Mouse (Mus musculus) limb, embryonic 13.5 days (tissue): ENCODE results near the gene Sh2d1b2. TPM values are rescaled to one million over a fixed set of nuclear protein-coding genes. Genes with fewer than 3 reads are reported as not detected.
A peak's percentile ranks its signal among the peaks of the same experiment; 100 is the strongest.
"Not testable (repeated sequence)": the region's sequence is repeated elsewhere in the genome, so short reads cannot be mapped to it uniquely, and the experiment has no call there.

Experiments used
- ATAC-seq: fragments of 200-750 bp; cut with Nextera tagmentation; 2 replicates; pipeline ENCODE4 v1.8.0; 2017; ENCODE audit warnings: low read depth, moderate number of reproducible peaks, moderate TSS enrichment; ENCODE audit not compliant: low FRiP score
- H3K27ac ChIP-seq: fragments of 300-500 bp; sonication (generic); 2 replicates; pipeline ENCODE4 v1.5.1; 2015; ENCODE audit warnings: inconsistent platforms, mild to moderate bottlenecking, moderate library complexity
- H3K27me3 ChIP-seq: fragments of 300-500 bp; sonication (generic); 2 replicates; pipeline ENCODE4 v1.6.1; 2015; ENCODE audit warnings: mild to moderate bottlenecking, inconsistent platforms
- H3K36me3 ChIP-seq: fragments of 300-500 bp; sonication (generic); 2 replicates; pipeline ENCODE4 v1.6.1; 2015; ENCODE audit warnings: inconsistent platforms, mild to moderate bottlenecking, moderate library complexity
- H3K4me1 ChIP-seq: fragments of 300-500 bp; sonication (generic); 2 replicates; pipeline ENCODE4 v1.6.1; 2015; ENCODE audit warnings: inconsistent platforms
- H3K4me2 ChIP-seq: fragments of 300-500 bp; sonication (generic); replicated peaks from 2 replicates; pipeline ENCODE4 v1.6.1; 2015; ENCODE audit warnings: inconsistent platforms, mild to moderate bottlenecking, moderate library complexity
- H3K4me3 ChIP-seq: fragments of 300-500 bp; sonication (generic); 2 replicates; pipeline ENCODE4 v1.5.1; 2015; ENCODE audit warnings: moderate library complexity, mild to moderate bottlenecking, inconsistent platforms
- H3K9ac ChIP-seq: fragments of 300-500 bp; sonication (generic); 2 replicates; pipeline ENCODE4 v1.6.1; 2015; ENCODE audit warnings: mild to moderate bottlenecking, inconsistent platforms
- H3K9me3 ChIP-seq: fragments of 300-500 bp; sonication (generic); 2 replicates; pipeline ENCODE4 v1.6.1; 2016; ENCODE audit warnings: inconsistent platforms
- WGBS: fragments of 180-500 bp; shearing (Covaris S2); methylation state at CpG from one replicate; pipeline ENCODE4 v1.1.7; 2015; 5-methylcytosine and 5-hydroxymethylcytosine counted together
- polyA plus RNA-seq: library from polyadenylated mRNA; unstranded; fragments of >200 nt; fragmentation: Nextera tagmentation; extraction: Ambion mirVana; gene quantifications from 2 replicates; pipeline ENCODE4 v1.2.1, GENCODE M21; 2015

The Sh2d1b2 gene
- polyA plus RNA-seq, result 0.05 TPM in 1 of 2 replicates, not detected in the other

DNA sequence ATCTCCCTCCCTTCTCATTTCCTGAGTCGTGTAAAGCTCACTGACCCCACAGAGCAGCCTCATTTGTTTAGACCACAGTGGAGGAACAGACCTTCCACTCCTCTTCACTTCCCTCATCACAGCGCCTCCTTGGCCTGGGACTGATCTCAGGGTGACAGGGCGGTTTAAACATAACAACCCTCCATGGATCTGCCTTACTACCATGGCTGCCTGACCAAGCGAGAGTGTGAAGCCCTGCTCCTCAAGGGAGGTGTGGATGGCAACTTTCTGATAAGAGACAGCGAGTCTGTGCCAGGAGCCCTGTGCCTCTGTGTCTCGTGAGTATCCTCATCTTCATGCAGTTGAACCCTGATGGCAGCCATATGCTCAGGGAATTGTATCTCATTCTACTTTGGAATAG lies at the start of gene Sh2d1b2:
Gene Sh2d1b2 (plus strand): TSS at position 62 of the 400 bp plus-strand sequence.
- not testable (repeated sequence) for H3K4me3 ChIP-seq, H3K4me2 ChIP-seq, H3K27ac ChIP-seq, H3K36me3 ChIP-seq, H3K9ac ChIP-seq, H3K4me1 ChIP-seq, H3K9me3 ChIP-seq, H3K27me3 ChIP-seq, ATAC-seq
- WGBS, result 70% methylated on average over 6 of the region's 6 CpGs

DNA sequence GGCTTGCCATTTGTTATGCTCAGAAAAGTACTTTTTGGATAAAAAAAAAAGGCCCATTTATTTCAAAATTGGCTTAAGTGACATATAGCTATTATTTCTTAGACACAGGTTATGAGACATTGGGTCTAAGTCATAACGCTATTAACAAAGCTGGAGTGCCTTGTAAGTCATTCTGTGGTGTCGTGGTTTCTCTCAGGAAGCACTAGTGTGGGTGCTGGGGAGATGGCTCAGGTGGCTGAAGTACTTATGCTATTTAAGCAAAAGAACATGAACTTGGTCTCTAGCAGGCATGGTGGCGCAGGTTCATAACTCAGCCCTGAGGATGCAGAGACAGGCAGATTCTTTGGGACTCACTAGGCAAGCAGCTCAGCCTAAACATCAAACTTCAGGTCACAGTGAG lies 47.4 kb upstream of the Sh2d1b2 start:
- Histone ChIP-seq H3K27me3 (no peaks in the 10 kb centered on the region), H3K9ac (no peak overlapping the region), H3K36me3 (no peaks in the 10 kb centered on the region), H3K4me2 (no peak overlapping the region), H3K4me1 (no peaks in the 10 kb centered on the region), H3K27ac (no peak overlapping the region), H3K4me3 (no peak overlapping the region), H3K9me3 (no peaks in the 10 kb centered on the region)
- 88% methylated on average over 3 of the region's 3 CpGs for WGBS
- no peak for ATAC-seq

DNA sequence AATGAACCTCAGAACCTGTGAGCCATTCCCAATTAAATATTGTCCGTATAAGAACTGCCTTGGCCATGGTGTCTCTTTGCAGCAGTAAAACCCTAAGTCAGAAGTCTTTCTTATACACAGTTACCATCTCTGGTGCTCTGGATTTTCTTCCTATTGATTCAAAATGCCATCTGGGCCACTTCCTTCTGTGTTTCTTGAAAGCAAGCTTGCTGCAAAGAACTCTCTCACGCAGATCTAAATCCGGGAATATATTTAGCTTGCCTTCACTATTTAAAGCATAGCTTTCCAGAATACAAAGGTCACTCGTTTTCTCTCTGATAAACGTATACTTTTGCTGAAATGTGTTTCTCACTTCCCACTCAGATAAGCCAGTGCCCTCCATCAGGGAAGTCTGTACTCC lies 46.0 kb upstream of the Sh2d1b2 start:
- H3K36me3 ChIP-seq, result peaks cover 5% of the 10 kb centered on the region; the same call in 1 of the 2 replicates
- H3K9ac ChIP-seq, result no peak overlapping the region
- H3K4me2 ChIP-seq, result no peak overlapping the region
- ATAC-seq, result no peak
- no peaks in the 10 kb centered on the region for H3K9me3 ChIP-seq
- no peak overlapping the region for H3K4me3 ChIP-seq
- 83% methylated on average over 5 of the region's 5 CpGs for WGBS
- H3K27ac ChIP-seq, result no peak overlapping the region
- no peaks in the 10 kb centered on the region for H3K4me1 ChIP-seq
- no peaks in the 10 kb centered on the region for H3K27me3 ChIP-seq

DNA sequence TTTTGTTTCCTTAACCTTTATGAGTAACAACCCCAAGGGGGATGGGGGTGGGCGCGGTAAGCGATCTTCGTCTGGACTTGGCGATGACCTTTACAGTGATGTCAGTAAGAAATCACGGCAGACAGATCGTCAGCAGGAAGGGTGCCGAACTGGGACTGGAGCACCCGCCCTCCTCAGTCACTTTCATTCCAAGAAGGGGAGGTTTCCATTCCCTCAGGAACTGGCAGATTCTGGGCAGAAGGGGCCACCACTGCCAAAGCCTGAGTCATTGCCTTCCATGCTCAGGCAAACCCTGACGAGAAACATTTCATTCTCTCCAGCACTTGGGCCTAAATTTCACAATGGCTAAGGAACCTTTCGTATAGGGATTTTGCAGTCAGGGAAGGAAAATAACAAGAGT lies 43.9 kb upstream of the Sh2d1b2 start:
- no peak overlapping the region for H3K27ac ChIP-seq
- no peaks in the 10 kb centered on the region for H3K9me3 ChIP-seq
- no peak overlapping the region for H3K9ac ChIP-seq
- H3K36me3 ChIP-seq, result peaks cover 20% of the 10 kb centered on the region
- no peaks in the 10 kb centered on the region for H3K27me3 ChIP-seq
- ATAC-seq, result no peak
- WGBS, result 70% methylated on average over 11 of the region's 11 CpGs
- no peak overlapping the region for H3K4me2 ChIP-seq
- H3K4me3 ChIP-seq, result no peak overlapping the region
- no peaks in the 10 kb centered on the region for H3K4me1 ChIP-seq

DNA sequence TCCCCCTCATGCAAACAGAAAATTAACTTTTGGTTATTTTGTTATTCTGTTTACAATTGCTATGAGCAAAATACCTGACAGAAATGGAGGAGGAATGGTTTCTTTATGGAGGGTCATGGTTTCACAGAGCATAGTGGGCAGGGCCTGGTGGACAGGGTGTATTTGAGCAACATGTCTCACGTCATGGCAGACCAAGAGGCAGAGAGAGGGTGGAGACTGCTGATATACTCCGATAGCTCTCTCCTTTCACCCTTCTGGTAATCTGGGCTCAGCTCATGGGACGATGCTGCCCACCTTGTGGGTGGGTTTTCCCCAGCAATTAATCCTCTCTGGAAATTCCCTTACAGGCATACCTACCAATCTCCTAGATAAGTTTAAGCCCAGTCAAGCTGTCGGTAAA lies 42.3 kb upstream of the Sh2d1b2 start:
- H3K4me2 ChIP-seq, result no peak overlapping the region
- H3K36me3 ChIP-seq, result peaks cover 36% of the 10 kb centered on the region
- H3K9me3 ChIP-seq, result no peaks in the 10 kb centered on the region
- WGBS, result 73% methylated on average over 4 of the region's 4 CpGs
- H3K9ac ChIP-seq, result no peak overlapping the region
- H3K4me1 ChIP-seq, result no peaks in the 10 kb centered on the region
- H3K4me3 ChIP-seq, result no peak overlapping the region
- no peaks in the 10 kb centered on the region for H3K27me3 ChIP-seq
- ATAC-seq, result no peak
- no peak overlapping the region for H3K27ac ChIP-seq

DNA sequence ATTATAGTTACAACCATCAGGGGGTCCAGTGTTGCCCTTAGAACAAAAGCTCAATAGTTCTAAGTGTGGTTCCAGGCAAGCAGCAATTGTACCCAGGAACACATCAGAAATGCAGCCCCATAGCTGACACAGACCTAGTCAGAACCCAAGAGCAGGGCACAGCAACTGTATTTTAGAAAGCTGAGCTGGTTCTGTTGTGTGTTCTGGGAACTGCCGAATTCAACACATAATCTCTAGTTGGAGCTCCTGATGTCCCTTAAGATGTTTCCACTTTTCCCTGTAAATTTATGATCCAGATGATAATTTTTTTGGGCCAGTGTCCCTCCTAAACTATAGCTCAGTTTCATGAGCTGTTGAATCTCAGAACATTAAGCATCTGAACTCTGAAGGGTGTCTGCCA lies 40.6 kb upstream of the Sh2d1b2 start:
- no peaks in the 10 kb centered on the region for H3K9me3 ChIP-seq
- no peaks in the 10 kb centered on the region for H3K27me3 ChIP-seq
- WGBS, result 90% methylated on average over 1 of the region's 1 CpGs
- no peak for ATAC-seq
- H3K4me2 ChIP-seq, result no peak overlapping the region
- no peak overlapping the region for H3K9ac ChIP-seq
- no peak overlapping the region for H3K4me3 ChIP-seq
- peaks cover 53% of the 10 kb centered on the region for H3K36me3 ChIP-seq
- no peaks in the 10 kb centered on the region for H3K4me1 ChIP-seq
- no peak overlapping the region for H3K27ac ChIP-seq

DNA sequence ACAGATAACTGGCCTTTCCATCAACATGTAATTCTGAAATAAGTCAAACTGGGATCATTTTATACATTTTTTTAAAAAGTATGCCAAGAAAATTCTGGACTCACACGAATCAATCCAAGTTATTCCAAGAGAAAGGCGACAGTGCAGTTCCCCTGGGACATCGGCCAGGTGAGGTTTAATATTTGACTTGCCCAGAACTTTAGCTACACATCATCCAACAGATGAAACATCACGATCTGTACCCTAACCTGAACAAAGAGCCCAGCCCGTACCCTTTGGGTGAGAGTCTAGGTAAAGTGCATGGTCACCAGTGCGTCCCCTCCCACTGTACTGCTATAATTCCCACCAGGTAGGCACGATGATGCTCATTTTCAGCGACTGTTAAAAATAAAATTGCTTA lies 36.3 kb upstream of the Sh2d1b2 start:
- no peaks in the 10 kb centered on the region for H3K9me3 ChIP-seq
- ATAC-seq, result no peak
- no peak overlapping the region for H3K4me3 ChIP-seq
- H3K9ac ChIP-seq, result no peak overlapping the region
- WGBS, result 89% methylated on average over 8 of the region's 8 CpGs
- no peak overlapping the region for H3K27ac ChIP-seq
- H3K4me1 ChIP-seq, result no peaks in the 10 kb centered on the region
- H3K27me3 ChIP-seq, result no peaks in the 10 kb centered on the region
- H3K4me2 ChIP-seq, result no peak overlapping the region
- H3K36me3 ChIP-seq, result peaks cover 88% of the 10 kb centered on the region

DNA sequence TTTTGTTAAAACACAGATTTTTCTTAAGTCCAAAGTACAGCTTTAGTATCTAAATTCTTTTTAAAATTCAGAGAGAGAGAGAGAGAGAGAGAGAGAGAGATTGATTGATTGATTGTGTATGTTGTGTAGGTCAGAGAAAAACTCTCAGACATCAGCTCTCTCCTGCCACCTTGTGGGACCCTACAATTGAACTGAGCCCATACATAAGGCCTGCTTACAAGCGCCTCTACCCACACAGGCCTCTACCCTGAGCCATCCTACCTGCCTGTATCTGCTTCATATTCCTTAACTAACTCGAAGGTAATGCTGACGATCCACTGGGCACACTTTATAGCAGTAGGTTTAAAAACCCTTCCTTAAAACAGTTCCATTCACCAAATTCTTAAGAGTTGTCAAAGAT lies 32.2 kb upstream of the Sh2d1b2 start:
- no peak for ATAC-seq
- 84% methylated on average over 3 of the region's 3 CpGs for WGBS
- Histone ChIP-seq H3K4me3 (no peak overlapping the region), H3K9me3 (no peaks in the 10 kb centered on the region), H3K4me1 (no peaks in the 10 kb centered on the region), H3K4me2 (no peak overlapping the region), H3K9ac (no peak overlapping the region), H3K27ac (no peak overlapping the region), H3K36me3 (peaks cover 83% of the 10 kb centered on the region), H3K27me3 (no peaks in the 10 kb centered on the region)

DNA sequence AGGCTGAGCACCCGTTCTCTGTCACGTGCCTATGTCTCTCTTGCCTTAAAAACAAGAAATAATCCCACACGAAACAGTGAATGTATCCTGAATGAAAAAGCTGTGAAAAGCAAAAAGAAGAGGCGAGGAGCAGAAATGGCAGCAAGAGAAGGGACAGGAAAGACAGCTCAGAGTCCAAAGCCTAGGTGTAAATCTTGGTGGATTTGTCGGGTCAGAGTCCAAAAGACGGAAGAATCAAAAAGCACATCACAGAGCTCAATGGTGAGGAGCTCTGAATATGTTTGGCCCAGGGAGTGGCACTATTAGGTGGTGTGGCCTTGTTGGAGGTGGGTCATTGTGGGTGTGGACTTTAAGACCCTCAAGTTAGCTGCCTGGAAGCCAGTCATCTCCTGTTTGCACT lies 26.2 kb upstream of the Sh2d1b2 start:
- 92% methylated on average over 6 of the region's 6 CpGs for WGBS
- Histone ChIP-seq H3K9ac (no peak overlapping the region), H3K36me3 (peaks cover 86% of the 10 kb centered on the region), H3K4me1 (no peaks in the 10 kb centered on the region), H3K27ac (no peak overlapping the region), H3K4me2 (no peak overlapping the region), H3K27me3 (no peaks in the 10 kb centered on the region), H3K4me3 (no peak overlapping the region), H3K9me3 (no peaks in the 10 kb centered on the region)
- ATAC-seq, result no peak

DNA sequence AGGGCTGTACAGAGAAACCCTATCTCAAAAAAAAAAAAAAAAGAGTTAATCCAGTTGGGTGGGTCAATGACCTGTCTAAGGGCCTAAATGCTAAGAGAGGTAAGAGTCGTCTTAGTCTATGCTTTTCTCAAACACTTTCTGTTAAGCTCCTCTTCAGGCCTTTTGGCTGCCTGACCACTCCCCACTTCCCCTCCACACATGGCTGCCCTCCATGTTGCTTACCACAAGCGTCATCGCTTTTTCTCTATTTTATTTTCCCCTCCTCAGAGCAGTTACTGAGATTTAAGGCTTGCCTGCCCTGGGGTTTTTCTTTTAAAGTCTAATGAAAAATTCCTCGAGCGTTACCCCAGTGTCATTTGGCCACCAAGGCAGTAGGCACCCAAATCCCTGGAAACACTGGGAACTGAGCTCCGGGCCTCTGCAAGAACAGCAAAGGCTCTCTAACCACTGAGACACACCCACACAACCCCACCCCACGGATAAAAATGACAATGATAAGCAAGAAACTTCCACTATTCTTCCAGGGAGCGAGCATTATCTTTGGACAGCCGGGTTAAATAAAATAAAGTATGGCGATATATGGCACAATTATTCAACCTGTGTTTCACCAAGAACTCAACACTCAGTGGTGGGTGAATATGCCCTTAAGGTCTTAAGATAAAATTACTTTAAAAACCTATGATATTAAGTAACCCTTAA lies 19.2 kb upstream of the Sh2d1b2 start:
- Histone ChIP-seq H3K4me1 (peaks cover 4% of the 10 kb centered on the region), H3K27me3 (no peaks in the 10 kb centered on the region), H3K27ac (no peak overlapping the region), H3K4me3 (no peak overlapping the region), H3K9ac (no peak overlapping the region), H3K4me2 (0 out of 2 replicates have a peak overlapping the region, but pooled peaks have one; percentile 15), H3K36me3 (peaks cover 36% of the 10 kb centered on the region), H3K9me3 (no peaks in the 10 kb centered on the region)
- 91% methylated on average over 10 of the region's 10 CpGs for WGBS
- ATAC-seq, result no peak

DNA sequence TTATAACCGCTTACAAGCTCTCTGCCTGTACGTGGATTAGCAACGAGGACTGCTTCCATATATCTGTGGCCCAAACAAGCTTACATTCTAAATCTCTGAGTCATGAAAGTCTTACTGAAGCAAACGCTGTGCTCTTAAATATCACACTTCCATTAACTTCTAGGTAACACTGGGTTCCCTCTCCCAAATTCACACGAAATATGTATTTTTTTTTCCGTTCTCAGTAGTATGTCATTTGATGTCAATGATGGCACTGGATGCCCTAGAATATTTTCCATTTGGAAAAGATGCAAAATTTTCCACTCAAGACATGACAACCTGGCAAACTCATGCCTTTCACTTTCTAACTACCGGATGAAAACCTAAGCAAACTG lies 18.2 kb upstream of the Sh2d1b2 start:
- H3K36me3 ChIP-seq, result peaks cover 26% of the 10 kb centered on the region
- H3K4me3 ChIP-seq, result peak overlapping the region; percentile 77
- H3K9ac ChIP-seq, result peak overlapping the region; percentile 96
- no peaks in the 10 kb centered on the region for H3K27me3 ChIP-seq
- no peaks in the 10 kb centered on the region for H3K9me3 ChIP-seq
- H3K4me1 ChIP-seq, result peaks cover 4% of the 10 kb centered on the region
- H3K27ac ChIP-seq, result peak overlapping the region; percentile 72; the same call in 1 of the 2 replicates
- H3K4me2 ChIP-seq, result peak overlapping the region; percentile 80
- ATAC-seq, result no peak
- 35% methylated on average over 7 of the region's 7 CpGs for WGBS

DNA sequence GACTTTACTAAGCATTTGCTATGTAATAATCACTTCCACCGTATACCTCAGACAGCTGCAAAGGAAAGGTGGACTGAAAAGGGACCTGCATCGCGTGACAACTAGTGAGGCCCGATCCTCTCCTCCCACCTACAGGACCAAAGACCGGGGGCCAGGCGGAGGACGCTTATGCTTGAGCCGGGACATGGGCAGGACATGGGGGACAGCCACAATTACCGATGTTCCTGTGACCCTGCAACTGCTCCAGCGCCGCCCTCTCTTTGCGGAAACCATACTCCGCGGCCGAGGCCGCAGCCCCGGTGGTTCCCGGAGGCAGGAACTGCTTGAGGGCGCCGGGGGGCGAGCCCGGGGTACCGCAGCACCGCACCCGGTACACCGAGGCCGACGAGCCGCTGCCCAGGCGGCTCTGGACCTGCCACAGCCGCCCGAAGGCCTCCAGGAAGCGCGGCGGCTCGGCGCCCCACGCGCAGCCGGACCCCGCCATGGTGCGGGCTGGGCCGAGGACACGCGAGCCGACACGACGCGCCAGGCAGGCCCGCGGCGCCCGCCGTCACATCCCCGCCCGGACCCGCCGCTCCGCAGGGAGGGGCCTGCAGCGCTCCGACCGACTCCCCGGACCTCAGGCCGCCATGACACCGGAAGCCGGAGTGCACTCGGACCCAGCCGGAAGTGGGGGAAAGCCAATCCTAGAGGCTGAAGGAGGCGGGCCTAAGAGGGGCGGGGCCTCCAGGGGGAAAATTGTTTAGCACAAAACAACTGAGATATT lies 17.6 kb upstream of the Sh2d1b2 start, which contains the start of gene Uhmk1:
Gene Uhmk1 (minus strand): TSS at position 641 of the 766 bp plus-strand sequence.
- H3K4me3 ChIP-seq, result peak within 1 kb of the TSS; percentile 77
- H3K27me3 ChIP-seq, result no peaks in the 10 kb centered on the region
- peak within 1 kb of the TSS; percentile 96 for H3K9ac ChIP-seq
- under 1% methylated on average over 59 of the region's 70 CpGs for WGBS
- peaks cover 23% of the 10 kb centered on the region for H3K36me3 ChIP-seq
- peak; percentile 99 for ATAC-seq
- H3K4me2 ChIP-seq, result peak within 1 kb of the TSS; percentile 80
- peaks cover 4% of the 10 kb centered on the region for H3K4me1 ChIP-seq
- no peaks in the 10 kb centered on the region for H3K9me3 ChIP-seq
- peak within 1 kb of the TSS; percentile 72; the same call in 1 of the 2 replicates for H3K27ac ChIP-seq
